28 mouse cellular contexts compared by ENCODE assay signal in genomic region chr2:38096328-38096727, GRCm38 (mm10).
DNase-seq lines count a peak whose midpoint lies in the region; ATAC-seq and TF ChIP-seq lines count a peak whose summit lies in the region.
"Had no signal": no experiment of that assay in that cellular context is flagged by ENCODE, and none has a peak within 500 bp of the region (broad histone marks: within the 10 kb centered on the region; RNA-seq: fewer than 3 reads in every experiment).

No protein-coding gene starts in this region.

- TF ChIP-seq CTCF in forebrain, postnatal 0 days (IDR thresholded peaks at IDR 0.05; ENCODE audit: low read depth): no peak

- H3K4me2 ChIP-seq in forebrain, embryonic 14.5 days (ENCODE audit: low read length): no peak overlapping the region
- H3K4me2 ChIP-seq in forebrain, postnatal 0 days (ENCODE audit: low read depth): no peak overlapping the region
- H3K4me2 ChIP-seq in kidney, embryonic 16.5 days (replicated peaks; ENCODE audit: low read depth, low read length): no peak overlapping the region
- H3K4me2 ChIP-seq in kidney, embryonic 14.5 days (replicated peaks; ENCODE audit: low read depth, low read length): no peak overlapping the region
- H3K4me2 ChIP-seq in limb, embryonic 14.5 days (replicated peaks; ENCODE audit: low read depth, low read length, severe bottlenecking): no peak overlapping the region
- H3K4me2 ChIP-seq: heart, embryonic 11.5 days; hindbrain, embryonic 13.5 days; lung, embryonic 14.5 days had no signal

- no peak for TF ChIP-seq POLR2A in limb, embryonic 14.5 days (IDR thresholded peaks at IDR 0.05; ENCODE audit: borderline replicate concordance, extremely low read depth, insufficient read depth, insufficient read length)

- H3K36me3 ChIP-seq in forebrain, embryonic 14.5 days (ENCODE audit: control insufficient read depth, insufficient read depth, low read length): no peaks in the 10 kb centered on the region
- no peaks in the 10 kb centered on the region for H3K36me3 ChIP-seq in forebrain, postnatal 0 days (ENCODE audit: insufficient read depth)
- no peaks in the 10 kb centered on the region for H3K36me3 ChIP-seq in kidney, embryonic 16.5 days (ENCODE audit: insufficient read depth, low read length)
- H3K36me3 ChIP-seq in kidney, embryonic 14.5 days (ENCODE audit: control insufficient read depth, insufficient read depth, low read length): no peaks in the 10 kb centered on the region
- H3K36me3 ChIP-seq in limb, embryonic 14.5 days (ENCODE audit: control insufficient read depth, insufficient read depth, low read length): no peaks in the 10 kb centered on the region
- H3K36me3 ChIP-seq: hindbrain, embryonic 13.5 days had no signal

- no peak overlapping the region for H3K4me3 ChIP-seq in forebrain, embryonic 14.5 days (ENCODE audit: low read depth, low read length)
- no peak overlapping the region for H3K4me3 ChIP-seq in forebrain, postnatal 0 days (ENCODE audit: low read depth, low read length)
- no peak overlapping the region for H3K4me3 ChIP-seq in kidney, embryonic 16.5 days (ENCODE audit: low read length)
- no peak overlapping the region for H3K4me3 ChIP-seq in kidney, embryonic 14.5 days (ENCODE audit: low read length)
- H3K4me3 ChIP-seq in limb, embryonic 14.5 days (replicated peaks; ENCODE audit: low read length): no peak overlapping the region
- H3K4me3 ChIP-seq: erythroblast, embryonic 14.5 days; gastrocnemius, adult 2 months; hindbrain, embryonic 13.5 days had no signal

- H3K9ac ChIP-seq in forebrain, embryonic 14.5 days (ENCODE audit: low read length): no peak overlapping the region
- H3K9ac ChIP-seq in forebrain, postnatal 0 days: no peak overlapping the region
- no peak overlapping the region for H3K9ac ChIP-seq in kidney, embryonic 16.5 days (replicated peaks; ENCODE audit: low read length)
- no peak overlapping the region for H3K9ac ChIP-seq in kidney, embryonic 14.5 days (ENCODE audit: low read depth, low read length)
- no peak overlapping the region for H3K9ac ChIP-seq in limb, embryonic 14.5 days (ENCODE audit: low read depth, low read length, severe bottlenecking)
- H3K9ac ChIP-seq: hindbrain, embryonic 13.5 days; liver, embryonic 14.5 days; lung, embryonic 14.5 days had no signal

- no peak overlapping the region for H3K27ac ChIP-seq in forebrain, embryonic 14.5 days (ENCODE audit: low read depth, low read length)
- H3K27ac ChIP-seq in forebrain, postnatal 0 days (ENCODE audit: low read depth, low read length): no peak overlapping the region
- H3K27ac ChIP-seq in kidney, embryonic 16.5 days (ENCODE audit: low read length): no peak overlapping the region
- H3K27ac ChIP-seq in kidney, embryonic 14.5 days (ENCODE audit: low read depth, low read length): no peak overlapping the region
- no peak overlapping the region for H3K27ac ChIP-seq in limb, embryonic 14.5 days (replicated peaks; ENCODE audit: low read depth, low read length)
- H3K27ac ChIP-seq: gastrocnemius, adult 2 months; hindbrain, embryonic 13.5 days; kidney, postnatal 0 days; liver, embryonic 14.5 days had no signal

- H3K4me1 ChIP-seq in forebrain, embryonic 14.5 days (ENCODE audit: control insufficient read depth, insufficient read depth, low read length): peaks cover 56% of the 10 kb centered on the region
- H3K4me1 ChIP-seq in forebrain, postnatal 0 days (ENCODE audit: insufficient read depth): peaks cover 3% of the 10 kb centered on the region; the same call in 1 of the 2 replicates
- peaks cover 23% of the 10 kb centered on the region for H3K4me1 ChIP-seq in kidney, embryonic 16.5 days (ENCODE audit: insufficient read depth, low read length)
- peaks cover 7% of the 10 kb centered on the region for H3K4me1 ChIP-seq in kidney, embryonic 14.5 days (ENCODE audit: control insufficient read depth, insufficient read depth, low read length)
- peaks cover 34% of the 10 kb centered on the region for H3K4me1 ChIP-seq in limb, embryonic 14.5 days (ENCODE audit: control insufficient read depth, insufficient read depth, low read length)

- H3K27me3 ChIP-seq in forebrain, embryonic 14.5 days (replicated peaks; ENCODE audit: control insufficient read depth, insufficient read depth, low read length): no peaks in the 10 kb centered on the region
- no peaks in the 10 kb centered on the region for H3K27me3 ChIP-seq in forebrain, postnatal 0 days (ENCODE audit: insufficient read depth, low read length)
- H3K27me3 ChIP-seq in kidney, embryonic 16.5 days (ENCODE audit: insufficient read depth, low read length): no peaks in the 10 kb centered on the region
- no peaks in the 10 kb centered on the region for H3K27me3 ChIP-seq in kidney, embryonic 14.5 days (ENCODE audit: control insufficient read depth, insufficient read depth, low read length)
- no peaks in the 10 kb centered on the region for H3K27me3 ChIP-seq in limb, embryonic 14.5 days (ENCODE audit: control insufficient read depth, insufficient read depth, low read length)
- H3K27me3 ChIP-seq: hindbrain, embryonic 13.5 days had no signal

- ATAC-seq in forebrain, embryonic 14.5 days: no peak
- no peak for ATAC-seq in forebrain, postnatal 0 days
- ATAC-seq in kidney, embryonic 16.5 days (ENCODE audit: low FRiP score, low TSS enrichment): 0 out of 2 replicates have a peak, but pooled peaks have one; percentile 9
- no peak for ATAC-seq in kidney, embryonic 14.5 days (ENCODE audit: low FRiP score, low TSS enrichment)
- ATAC-seq in limb, embryonic 14.5 days (ENCODE audit: low FRiP score, low read depth): 0 out of 2 replicates have a peak, but pooled peaks have one; percentile 37
- ATAC-seq: CD4-positive, CD25-positive, alpha-beta regulatory T cell, adult 4 months had no signal

- DNase-seq in forebrain, embryonic 14.5 days (ENCODE audit: low spot score): peak; percentile 43
- no peak for DNase-seq in forebrain, postnatal 0 days
- DNase-seq in forelimb bud, embryonic 11.5 days (ENCODE audit: low read depth, low spot score): peak; percentile 70
- DNase-seq in limb, embryonic 14.5 days (ENCODE audit: low spot score): no peak
- DNase-seq in heart, postnatal 4 days: no peak
- DNase-seq: adrenal gland, postnatal 14 days; cerebellum, adult 11-12 months; cerebellum, postnatal 10 days; gastrocnemius, adult 2 months; gastrocnemius, postnatal 36 days; heart, adult 18-20 months; heart, postnatal 36 days; layer of hippocampus, adult 9-11 months; liver; lung, embryonic 14.5 days; lung, postnatal 14 days; midbrain, embryonic 14.5 days; right cerebral cortex, adult 18-20 months; spleen, adult 18-20 months; thymus, postnatal 14 days had no signal

- no peaks in the 10 kb centered on the region for H3K9me3 ChIP-seq in forebrain, embryonic 14.5 days (replicated peaks; ENCODE audit: control insufficient read depth, low read length)
- no peaks in the 10 kb centered on the region for H3K9me3 ChIP-seq in forebrain, postnatal 0 days (ENCODE audit: low read length)
- H3K9me3 ChIP-seq in kidney, embryonic 16.5 days (ENCODE audit: low read length): no peaks in the 10 kb centered on the region
- H3K9me3 ChIP-seq in kidney, embryonic 14.5 days (ENCODE audit: control insufficient read depth, low read length): no peaks in the 10 kb centered on the region
- no peaks in the 10 kb centered on the region for H3K9me3 ChIP-seq in limb, embryonic 14.5 days (ENCODE audit: control insufficient read depth, low read length)
- H3K9me3 ChIP-seq: hindbrain, embryonic 13.5 days had no signal

Comparison
In these comparisons a context has a peak if more than half of its experiments do, and no peak if none do; other contexts are left out.
1. ATAC-seq: peak in kidney, embryonic 16.5 days (single experiment) and limb, embryonic 14.5 days (single experiment); none in forebrain, embryonic 14.5 days (single experiment), forebrain, postnatal 0 days (single experiment) and kidney, embryonic 14.5 days (single experiment).
2. DNase-seq: peak in forebrain, embryonic 14.5 days (single experiment) and forelimb bud, embryonic 11.5 days (single experiment); none in forebrain, postnatal 0 days (single experiment), limb, embryonic 14.5 days (single experiment) and heart, postnatal 4 days (single experiment).